Mouse (Mus musculus) liver, embryonic 11.5 days (tissue): ENCODE results near the gene Rapsn. TPM values are rescaled to one million over a fixed set of nuclear protein-coding genes. Genes with fewer than 3 reads are reported as not detected.
"Not testable (repeated sequence)": the region's sequence is repeated elsewhere in the genome, so short reads cannot be mapped to it uniquely, and the experiment has no call there.

Experiments used
- ATAC-seq: fragments of 200-750 bp; cut with Nextera tagmentation; replicated peaks from 2 replicates; pipeline ENCODE4 v1.8.0; 2017; ENCODE audit warnings: moderate number of reproducible peaks, mild to moderate bottlenecking, moderate TSS enrichment, moderate library complexity; ENCODE audit not compliant: low FRiP score
- DNase-seq: peaks from one replicate; pipeline ENCODE4 v3.0.0-alpha.2; 2017; ENCODE audit warnings: low spot score
- H3K27ac ChIP-seq: fragments of 300-500 bp; sonication (generic); 2 replicates; pipeline ENCODE4 v1.5.1; 2014; ENCODE audit warnings: mild to moderate bottlenecking, low read depth, low read length, control low read depth
- H3K27me3 ChIP-seq: fragments of 300-500 bp; sonication (generic); replicated peaks from 2 replicates; pipeline ENCODE4 v1.6.1; 2014; ENCODE audit warnings: low read length, mixed read lengths; ENCODE audit not compliant: control insufficient read depth, insufficient read depth
- H3K36me3 ChIP-seq: fragments of 300-500 bp; sonication (generic); 2 replicates; pipeline ENCODE4 v1.6.1; 2014; ENCODE audit warnings: mild to moderate bottlenecking, low read length, moderate library complexity, mixed read lengths; ENCODE audit not compliant: control insufficient read depth, insufficient read depth
- H3K4me1 ChIP-seq: fragments of 300-500 bp; sonication (generic); replicated peaks from 2 replicates; pipeline ENCODE4 v1.6.1; 2014; ENCODE audit warnings: low read length, mixed read lengths; ENCODE audit not compliant: control insufficient read depth, insufficient read depth
- H3K4me2 ChIP-seq: fragments of 300-500 bp; sonication (generic); 2 replicates; pipeline ENCODE4 v1.6.1; 2014; ENCODE audit warnings: mild to moderate bottlenecking, control low read depth, moderate library complexity
- H3K4me3 ChIP-seq: fragments of 300-500 bp; sonication (generic); 2 replicates; pipeline ENCODE4 v1.5.1; 2014; ENCODE audit warnings: low read depth, low read length, control low read depth
- H3K9ac ChIP-seq: fragments of 300-500 bp; sonication (generic); 2 replicates; pipeline ENCODE4 v1.6.1; 2014; ENCODE audit warnings: low read depth, low read length, control low read depth
- H3K9me3 ChIP-seq: fragments of 300-500 bp; sonication (generic); 2 replicates; pipeline ENCODE4 v1.6.1; 2016; ENCODE audit warnings: low read length, inconsistent platforms, mixed read lengths; ENCODE audit not compliant: control insufficient read depth
- WGBS: fragments of 180-500 bp; shearing (Covaris S2); extraction: QIAGEN DNeasy Blood & Tissue Kit; methylation state at CpG from one replicate; pipeline ENCODE4 v1.1.7; 2014; 5-methylcytosine and 5-hydroxymethylcytosine counted together
- polyA plus RNA-seq: library from polyadenylated mRNA; unstranded; fragments of >200 nt; fragmentation: Nextera tagmentation; extraction: Ambion mirVana; gene quantifications from 2 replicates; pipeline ENCODE4 v1.2.1, GENCODE M21; 2014

The Rapsn gene
- polyA plus RNA-seq = 1.4 and 2.0 TPM in 2 replicates

GRCm38 (mm10) chr2:91035385-91035784 lies at the start of gene Rapsn:
Gene Rapsn (plus strand): TSS chr2:91035620.
- H3K9ac ChIP-seq = no peak within 1 kb of the TSS
- no peak within 1 kb of the TSS for H3K4me3 ChIP-seq
- no peaks in the 10 kb centered on the region for H3K36me3 ChIP-seq

GRCm38 (mm10) chr2:90986055-90986454 lies 49.4 kb upstream of the Rapsn start:
- Histone ChIP-seq H3K9me3 (no peaks in the 10 kb centered on the region), H3K27me3 (no peaks in the 10 kb centered on the region), H3K27ac (no peak overlapping the region), H3K4me1 (0 out of 2 replicates have a peak, but pooled peaks cover 4% of the 10 kb centered on the region), H3K4me3 (no peak overlapping the region), H3K36me3 (no peaks in the 10 kb centered on the region), H3K9ac (no peak overlapping the region), H3K4me2 (no peak overlapping the region)
- WGBS = 85% methylated on average over 3 of the region's 3 CpGs
- ATAC-seq (no peak), DNase-seq (no peak)

More at GRCm38 (mm10) chr2:91035385-91035784, at the start of gene Rapsn:
- Histone ChIP-seq H3K9me3 (no peaks in the 10 kb centered on the region), H3K27me3 (no peaks in the 10 kb centered on the region), H3K4me1 (no peaks in the 10 kb centered on the region), H3K27ac (no peak within 1 kb of the TSS), H3K4me2 (no peak within 1 kb of the TSS)
- no peak for ATAC-seq
- 70% methylated on average over 9 of the region's 9 CpGs for WGBS
- DNase-seq = no peak

- Histone ChIP-seq H3K36me3 (peaks cover 60% of the 10 kb centered on the region), H3K4me3 (no peak overlapping the region), H3K9ac (no peak overlapping the region), H3K27me3 (no peaks in the 10 kb centered on the region), H3K27ac (no peak overlapping the region), H3K4me2 (no peak overlapping the region), H3K9me3 (no peaks in the 10 kb centered on the region), H3K4me1 (no peaks in the 10 kb centered on the region)
- ATAC-seq = no peak
- WGBS = 96% methylated on average over 8 of the region's 8 CpGs
- no peak for DNase-seq
These were observed 26.9 kb upstream of the Rapsn start for GRCm38 (mm10) chr2:91008536-91008935.

GRCm38 (mm10) chr2:91013881-91014280 lies 21.5 kb upstream of the Rapsn start:
- Histone ChIP-seq H3K4me1 (no peaks in the 10 kb centered on the region; the same call in 1 of the 2 replicates), H3K27me3 (no peaks in the 10 kb centered on the region), H3K9me3 (no peaks in the 10 kb centered on the region), H3K4me3 (no peak overlapping the region), H3K36me3 (peaks cover 52% of the 10 kb centered on the region), H3K4me2 (no peak overlapping the region), H3K27ac (no peak overlapping the region), H3K9ac (no peak overlapping the region)
- 84% methylated on average over 2 of the region's 2 CpGs for WGBS
- ATAC-seq (no peak), DNase-seq (no peak)

- Histone ChIP-seq H3K36me3 (peaks cover 48% of the 10 kb centered on the region), H3K9ac (no peak overlapping the region), H3K27ac (no peak overlapping the region), H3K4me3 (no peak overlapping the region), H3K9me3 (no peaks in the 10 kb centered on the region), H3K27me3 (no peaks in the 10 kb centered on the region), H3K4me1 (no peaks in the 10 kb centered on the region; the same call in 1 of the 2 replicates), H3K4me2 (no peak overlapping the region)
- DNase-seq (peak; percentile 18), ATAC-seq (no peak)
- 88% methylated on average over 4 of the region's 4 CpGs for WGBS
These were observed 20.0 kb upstream of the Rapsn start for GRCm38 (mm10) chr2:91015386-91015785.

- WGBS = 88% methylated on average over 8 of the region's 8 CpGs
- Histone ChIP-seq H3K27me3 (no peaks in the 10 kb centered on the region), H3K4me3 (no peak overlapping the region), H3K36me3 (peaks cover 38% of the 10 kb centered on the region), H3K27ac (no peak overlapping the region), H3K9ac (no peak overlapping the region), H3K4me2 (no peak overlapping the region), H3K4me1 (no peaks in the 10 kb centered on the region; the same call in 1 of the 2 replicates), H3K9me3 (no peaks in the 10 kb centered on the region)
- ATAC-seq (no peak), DNase-seq (no peak)
These were observed 17.2 kb upstream of the Rapsn start for GRCm38 (mm10) chr2:91018061-91018788.

GRCm38 (mm10) chr2:91019911-91020310 lies 15.5 kb upstream of the Rapsn start:
- DNase-seq = no peak
- no peak for ATAC-seq
- 93% methylated on average over 3 of the region's 3 CpGs for WGBS
- H3K9me3 ChIP-seq = no peaks in the 10 kb centered on the region
- H3K9ac ChIP-seq = no peak overlapping the region
- H3K36me3 ChIP-seq = peaks cover 29% of the 10 kb centered on the region
- no peaks in the 10 kb centered on the region; the same call in 1 of the 2 replicates for H3K4me1 ChIP-seq
- no peak overlapping the region for H3K4me3 ChIP-seq
- no peaks in the 10 kb centered on the region for H3K27me3 ChIP-seq
- no peak overlapping the region for H3K27ac ChIP-seq
- H3K4me2 ChIP-seq = no peak overlapping the region

GRCm38 (mm10) chr2:91022266-91022665 lies 13.2 kb upstream of the Rapsn start:
- ATAC-seq, H3K27me3 ChIP-seq, H3K4me3 ChIP-seq, H3K9me3 ChIP-seq, H3K9ac ChIP-seq, H3K4me2 ChIP-seq, H3K27ac ChIP-seq, H3K4me1 ChIP-seq, DNase-seq: not testable (repeated sequence)
- H3K36me3 ChIP-seq = peaks cover 19% of the 10 kb centered on the region
- 96% methylated on average over 7 of the region's 7 CpGs for WGBS

- WGBS = 67% methylated on average over 2 of the region's 2 CpGs
- Histone ChIP-seq H3K4me1 (peaks cover 9% of the 10 kb centered on the region), H3K27me3 (no peaks in the 10 kb centered on the region), H3K27ac (no peak overlapping the region), H3K4me2 (no peak overlapping the region), H3K9ac (no peak overlapping the region), H3K36me3 (peaks cover 16% of the 10 kb centered on the region), H3K4me3 (no peak overlapping the region), H3K9me3 (no peaks in the 10 kb centered on the region)
- DNase-seq (no peak), ATAC-seq (no peak)
These were observed 12.3 kb upstream of the Rapsn start for GRCm38 (mm10) chr2:91023131-91023530.
